Mouse (Mus musculus) erythroblast, embryonic 14.5 days (primary cell): Measurements from ENCODE around the gene Fosl2.

Experiments
- GATA1 ChIP-seq: IDR thresholded peaks from 2 replicates; pipeline ENCODE4 v1.6.1; 2012; ENCODE audit warnings: low read length, inconsistent platforms, mixed read lengths
- TAL1 ChIP-seq: IDR thresholded peaks from 3 replicates; pipeline ENCODE4 v1.6.1; 2012; ENCODE audit warnings: low read length, inconsistent platforms, mixed read lengths

GRCm38 (mm10) chr5:32122363-32122762, 13.2 kb upstream of the Fosl2 start:
- TF ChIP-seq GATA1 = no peak
- no peak for TF ChIP-seq TAL1
